Mouse (Mus musculus) gastrocnemius, adult 2 months (tissue): Measurements from ENCODE around the gene Spop. TPM values are rescaled to one million over a fixed set of nuclear protein-coding genes. Genes with fewer than 3 reads are reported as not detected.

Source experiments
- DNase-seq: peaks from one replicate; pipeline ENCODE4 v3.0.0; 2022
- H3K27ac ChIP-seq: fragments of 200-600 bp; 2 replicates; pipeline ENCODE4 v1.8.1; 2022; ENCODE audit warnings: mild to moderate bottlenecking
- H3K4me3 ChIP-seq: fragments of 200-600 bp; 2 replicates; pipeline ENCODE4 v1.8.1; 2022; ENCODE audit warnings: mild to moderate bottlenecking, moderate library complexity
- CTCF ChIP-seq: fragments of 200-600 bp; IDR thresholded peaks from 2 replicates; pipeline ENCODE4 v1.8.1; 2022; ENCODE audit warnings: antibody characterized with exemption, mild to moderate bottlenecking, moderate library complexity
- intact Hi-C: fragments of 180-260 bp; cut with DNase I; formaldehyde crosslinking; loops from one replicate; pipeline ENCODE4 v1.15.1; 2025
- total RNA-seq, 2 experiments: library from RNA; stranded (reverse); gene quantifications; 2 replicates each; pipeline ENCODE4 v1.2.3; 2021

Gene Spop
- total RNA-seq, 2 experiments from 2014 or later, result 190 to 208 TPM

GRCm38 (mm10) chr11:95409450-95410112 lies 4.3 kb upstream of the Spop start:
- intact Hi-C loops, result no loop called here
- Histone ChIP-seq H3K4me3 (no peak overlapping the region), H3K27ac (no peak overlapping the region)
- DNase-seq, result no peak
- no peak for TF ChIP-seq CTCF

GRCm38 (mm10) chr11:95411453-95412013 lies 2.3 kb upstream of the Spop start:
- DNase-seq, result no peak
- intact Hi-C loops, result no loop called here
- no peak for TF ChIP-seq CTCF
- peak overlapping the region; percentile 98 for H3K27ac ChIP-seq
- no peak overlapping the region for H3K4me3 ChIP-seq

GRCm38 (mm10) chr11:95412615-95413014 lies 1.3 kb upstream of the Spop start:
- peak overlapping the region; percentile 30; the same call in 1 of the 2 replicates for H3K4me3 ChIP-seq
- peak; percentile 86 for DNase-seq
- no peak for TF ChIP-seq CTCF
- intact Hi-C loops, result no loop called here
- peak overlapping the region; percentile 98 for H3K27ac ChIP-seq

GRCm38 (mm10) chr11:95414536-95415161 lies 769 bp downstream of the Spop start:
- peak; percentile 33 for TF ChIP-seq CTCF
- DNase-seq, result peak; percentile 98
- H3K27ac ChIP-seq, result peak overlapping the region; percentile 98
- intact Hi-C loops, result no loop called here
- H3K4me3 ChIP-seq, result peak overlapping the region; percentile 82

GRCm38 (mm10) chr11:95415931-95416330 lies 2.1 kb downstream of the Spop start:
- Histone ChIP-seq H3K27ac (peak overlapping the region; percentile 98), H3K4me3 (peak overlapping the region; percentile 82)
- no peak for TF ChIP-seq CTCF
- intact Hi-C loops, result no loop called here
- no peak for DNase-seq

GRCm38 (mm10) chr11:95417341-95417740 lies 3.5 kb downstream of the Spop start:
- intact Hi-C loops, result no loop called here
- DNase-seq, result no peak
- Histone ChIP-seq H3K4me3 (peak overlapping the region; percentile 82), H3K27ac (peak overlapping the region; percentile 98)
- no peak for TF ChIP-seq CTCF

- Histone ChIP-seq H3K4me3 (peak overlapping the region; percentile 43), H3K27ac (peak overlapping the region; percentile 65)
- TF ChIP-seq CTCF, result no peak
- no peak for DNase-seq
- intact Hi-C loops, result no loop called here
Measured at GRCm38 (mm10) chr11:95420880-95421435, 7.1 kb downstream of the Spop start.

- peak; percentile 38 for TF ChIP-seq CTCF
- no peak for DNase-seq
- Histone ChIP-seq H3K4me3 (no peak overlapping the region), H3K27ac (peak overlapping the region; percentile 77)
- intact Hi-C loops, result no loop called here
Measured at GRCm38 (mm10) chr11:95423505-95423904, 9.6 kb downstream of the Spop start.

GRCm38 (mm10) chr11:95431344-95431743 lies 17.5 kb downstream of the Spop start:
- DNase-seq, result no peak
- no peak for TF ChIP-seq CTCF
- Histone ChIP-seq H3K27ac (peak overlapping the region; percentile 24; the same call in 1 of the 2 replicates), H3K4me3 (no peak overlapping the region)
- intact Hi-C loops, result no loop called here

GRCm38 (mm10) chr11:95432194-95432593 lies 18.3 kb downstream of the Spop start:
- TF ChIP-seq CTCF, result peak; percentile 77
- peak overlapping the region; percentile 41; the same call in 1 of the 2 replicates for H3K27ac ChIP-seq
- no peak overlapping the region for H3K4me3 ChIP-seq
- intact Hi-C loops, result loop anchor here (2.0 kb wide), 1 partner anchor 33 kb away; no protein-coding TSS in a partner anchor
- peak; percentile 38 for DNase-seq

GRCm38 (mm10) chr11:95445371-95445770 lies 31.5 kb downstream of the Spop start:
- no peak overlapping the region for H3K27ac ChIP-seq

GRCm38 (mm10) chr11:95446580-95447305 lies 32.9 kb downstream of the Spop start:
- no peak for DNase-seq

More at GRCm38 (mm10) chr11:95445371-95445770, 31.5 kb downstream of the Spop start:
- DNase-seq, result no peak
- intact Hi-C loops, result no loop called here
- H3K4me3 ChIP-seq, result no peak overlapping the region
- no peak for TF ChIP-seq CTCF

More at GRCm38 (mm10) chr11:95446580-95447305, 32.9 kb downstream of the Spop start:
- no peak for TF ChIP-seq CTCF
- H3K4me3 ChIP-seq, result no peak overlapping the region
- intact Hi-C loops, result no loop called here
- H3K27ac ChIP-seq, result no peak overlapping the region
